Mouse (Mus musculus): ENCODE data around the gene Lrcol1. TPM values are rescaled to one million over a fixed set of nuclear protein-coding genes. Genes with fewer than 3 reads are reported as not detected.
A peak's percentile ranks its signal among the peaks of the same experiment; 100 is the strongest.

Gene Lrcol1
- polyA plus RNA-seq, 1 experiment from 2014 or later: not detected

GRCm38 (mm10) chr5:110387332-110387731, 42.8 kb downstream of the Lrcol1 start:
- ATAC-seq (ENCODE audit: low read depth): no peak
- Histone ChIP-seq H3K9me3 (no peaks in the 10 kb centered on the region), H3K27me3 (peaks cover 5% of the 10 kb centered on the region), H3K4me2 (peak overlapping the region; percentile 61), H3K4me3 (peak overlapping the region; percentile 72), H3K4me1 (replicated peaks) (peaks cover 44% of the 10 kb centered on the region), H3K27ac (replicated peaks) (peak overlapping the region; percentile 73), H3K9ac (peak overlapping the region; percentile 89), H3K36me3 (no peaks in the 10 kb centered on the region)
- 16% methylated on average over 8 of the region's 8 CpGs for WGBS

GRCm38 (mm10) chr5:110390631-110391030, 46.1 kb downstream of the Lrcol1 start:
- 88% methylated on average over 4 of the region's 4 CpGs for WGBS
- Histone ChIP-seq H3K9me3 (no peaks in the 10 kb centered on the region), H3K36me3 (no peaks in the 10 kb centered on the region), H3K4me3 (no peak overlapping the region), H3K9ac (no peak overlapping the region), H3K4me2 (no peak overlapping the region), H3K27me3 (peaks cover 5% of the 10 kb centered on the region), H3K27ac (replicated peaks) (no peak overlapping the region), H3K4me1 (replicated peaks) (peaks cover 29% of the 10 kb centered on the region)
- ATAC-seq (ENCODE audit: low read depth): no peak

GRCm38 (mm10) chr5:110392727-110393126, 48.2 kb downstream of the Lrcol1 start:
- H3K4me1 ChIP-seq (replicated peaks): peaks cover 9% of the 10 kb centered on the region
- H3K27ac ChIP-seq (replicated peaks): no peak overlapping the region
- peaks cover 5% of the 10 kb centered on the region for H3K27me3 ChIP-seq
- no peaks in the 10 kb centered on the region for H3K9me3 ChIP-seq
- ATAC-seq (ENCODE audit: low read depth): peak; percentile 60
- peaks cover 3% of the 10 kb centered on the region; the same call in 1 of the 2 replicates for H3K36me3 ChIP-seq
- H3K4me2 ChIP-seq: no peak overlapping the region
- H3K4me3 ChIP-seq: no peak overlapping the region
- WGBS: 45% methylated on average over 5 of the region's 5 CpGs
- no peak overlapping the region for H3K9ac ChIP-seq

- Histone ChIP-seq H3K27ac (replicated peaks) (no peak overlapping the region), H3K9me3 (no peaks in the 10 kb centered on the region), H3K9ac (no peak overlapping the region), H3K4me2 (no peak overlapping the region), H3K27me3 (no peaks in the 10 kb centered on the region), H3K4me1 (replicated peaks) (peaks cover 8% of the 10 kb centered on the region), H3K36me3 (peaks cover 3% of the 10 kb centered on the region; the same call in 1 of the 2 replicates), H3K4me3 (no peak overlapping the region)
- no peak for ATAC-seq (ENCODE audit: low read depth)
- 79% methylated on average over 5 of the region's 5 CpGs for WGBS
Measured at GRCm38 (mm10) chr5:110395006-110395661, 50.6 kb downstream of the Lrcol1 start.

GRCm38 (mm10) chr5:110401101-110401500, 56.6 kb downstream of the Lrcol1 start:
- no peak overlapping the region for H3K4me2 ChIP-seq
- no peak overlapping the region for H3K27ac ChIP-seq (replicated peaks)
- WGBS: 86% methylated on average over 8 of the region's 8 CpGs
- H3K9ac ChIP-seq: no peak overlapping the region
- H3K36me3 ChIP-seq: peaks cover 3% of the 10 kb centered on the region; the same call in 1 of the 2 replicates
- no peak for ATAC-seq (ENCODE audit: low read depth)
- H3K9me3 ChIP-seq: no peaks in the 10 kb centered on the region
- no peaks in the 10 kb centered on the region for H3K27me3 ChIP-seq
- H3K4me3 ChIP-seq: no peak overlapping the region
- H3K4me1 ChIP-seq (replicated peaks): peaks cover 8% of the 10 kb centered on the region

- no peak for ATAC-seq (ENCODE audit: low read depth)
- Histone ChIP-seq H3K9ac (no peak overlapping the region), H3K27ac (replicated peaks) (no peak overlapping the region), H3K4me3 (no peak overlapping the region), H3K9me3 (no peaks in the 10 kb centered on the region), H3K36me3 (no peaks in the 10 kb centered on the region), H3K4me1 (replicated peaks) (peaks cover 23% of the 10 kb centered on the region), H3K27me3 (no peaks in the 10 kb centered on the region), H3K4me2 (no peak overlapping the region)
- WGBS: 89% methylated on average over 2 of the region's 2 CpGs
Measured at GRCm38 (mm10) chr5:110402557-110402956, 58.0 kb downstream of the Lrcol1 start.

GRCm38 (mm10) chr5:110403931-110404330, 59.4 kb downstream of the Lrcol1 start:
- peaks cover 29% of the 10 kb centered on the region for H3K4me1 ChIP-seq (replicated peaks)
- no peaks in the 10 kb centered on the region for H3K9me3 ChIP-seq
- H3K4me3 ChIP-seq: no peak overlapping the region
- H3K36me3 ChIP-seq: no peaks in the 10 kb centered on the region
- no peak overlapping the region for H3K9ac ChIP-seq
- WGBS: 40% methylated on average over 3 of the region's 3 CpGs
- no peak for ATAC-seq (ENCODE audit: low read depth)
- no peak overlapping the region for H3K27ac ChIP-seq (replicated peaks)
- H3K4me2 ChIP-seq: no peak overlapping the region
- H3K27me3 ChIP-seq: no peaks in the 10 kb centered on the region

Other genes starting within 250 kb of the Lrcol1 start
- 1.8 and 2.4 TPM in 2 replicates for gene Plcxd1, start 244.8 kb upstream of the Lrcol1 start, polyA plus RNA-seq (2015; fragmentation: Nextera tagmentation; extraction: Ambion mirVana)
- 49.4 and 58.0 TPM in 2 replicates for gene Gtpbp6, start 236.5 kb upstream of the Lrcol1 start, polyA plus RNA-seq (2015; fragmentation: Nextera tagmentation; extraction: Ambion mirVana)
- gene Zfp605, start 234.6 kb upstream of the Lrcol1 start, polyA plus RNA-seq (2015; fragmentation: Nextera tagmentation; extraction: Ambion mirVana): 11.8 and 12.5 TPM in 2 replicates
- 99.2 and 102 TPM in 2 replicates for gene Chfr, start 208.9 kb upstream of the Lrcol1 start, polyA plus RNA-seq (2015; fragmentation: Nextera tagmentation; extraction: Ambion mirVana)
- 20.0 and 20.5 TPM in 2 replicates for gene Golga3, start 168.0 kb upstream of the Lrcol1 start, polyA plus RNA-seq (2015; fragmentation: Nextera tagmentation; extraction: Ambion mirVana)
- gene Ankle2, start 113.7 kb upstream of the Lrcol1 start, polyA plus RNA-seq (2015; fragmentation: Nextera tagmentation; extraction: Ambion mirVana): 23.8 and 24.3 TPM in 2 replicates
- gene Pgam5, start 74.8 kb upstream of the Lrcol1 start, polyA plus RNA-seq (2015; fragmentation: Nextera tagmentation; extraction: Ambion mirVana): 82.1 and 92.5 TPM in 2 replicates
- 8.1 and 8.7 TPM in 2 replicates for gene Pxmp2, start 58.5 kb upstream of the Lrcol1 start, polyA plus RNA-seq (2015; fragmentation: Nextera tagmentation; extraction: Ambion mirVana)
- 6.1 and 8.1 TPM in 2 replicates for gene Pole, start 58.4 kb upstream of the Lrcol1 start, polyA plus RNA-seq (2015; fragmentation: Nextera tagmentation; extraction: Ambion mirVana)
- 5.8 and 6.0 TPM in 2 replicates for gene P2rx2, start 1.5 kb upstream of the Lrcol1 start, polyA plus RNA-seq (2015; fragmentation: Nextera tagmentation; extraction: Ambion mirVana)
- gene Fbrsl1, start 103.8 kb downstream of the Lrcol1 start, polyA plus RNA-seq (2015; fragmentation: Nextera tagmentation; extraction: Ambion mirVana): 25.5 and 29.0 TPM in 2 replicates
- gene Galnt9, start 199.6 kb downstream of the Lrcol1 start, polyA plus RNA-seq (2015; fragmentation: Nextera tagmentation; extraction: Ambion mirVana): 15.9 and 17.8 TPM in 2 replicates